Mouse (Mus musculus) neural tube, embryonic 12.5 days (tissue): ENCODE results near the gene Plekhd1. TPM values are rescaled to one million over a fixed set of nuclear protein-coding genes. Genes with fewer than 3 reads are reported as not detected.

Source experiments
- ATAC-seq: fragments of 200-750 bp; cut with Nextera tagmentation; 2 replicates; pipeline ENCODE4 v1.8.0; 2017; ENCODE audit warnings: low read depth, mild to moderate bottlenecking, moderate TSS enrichment, moderate library complexity; ENCODE audit not compliant: low FRiP score
- H3K27ac ChIP-seq: fragments of 300-500 bp; sonication (generic); 2 replicates; pipeline ENCODE4 v1.5.1; 2016
- H3K27me3 ChIP-seq: fragments of 300-500 bp; sonication (generic); replicated peaks from 2 replicates; pipeline ENCODE4 v1.6.1; 2016; ENCODE audit warnings: mild to moderate bottlenecking
- H3K36me3 ChIP-seq: fragments of 300-500 bp; sonication (generic); 2 replicates; pipeline ENCODE4 v1.6.1; 2016; ENCODE audit warnings: mild to moderate bottlenecking
- H3K4me1 ChIP-seq: fragments of 300-500 bp; sonication (generic); 2 replicates; pipeline ENCODE4 v1.6.1; 2016
- H3K4me2 ChIP-seq: fragments of 300-500 bp; sonication (generic); replicated peaks from 2 replicates; pipeline ENCODE4 v1.6.1; 2016; ENCODE audit warnings: mild to moderate bottlenecking
- H3K4me3 ChIP-seq: fragments of 300-500 bp; sonication (generic); 2 replicates; pipeline ENCODE4 v1.5.1; 2016
- H3K9ac ChIP-seq: fragments of 300-500 bp; sonication (generic); 2 replicates; pipeline ENCODE4 v1.6.1; 2016; ENCODE audit warnings: mild to moderate bottlenecking
- H3K9me3 ChIP-seq: fragments of 300-500 bp; sonication (generic); 2 replicates; pipeline ENCODE4 v1.6.1; 2016; ENCODE audit warnings: mild to moderate bottlenecking
- WGBS: fragments of 180-500 bp; shearing (Covaris S2); methylation state at CpG from one replicate; pipeline ENCODE4 v1.1.7; 2016; 5-methylcytosine and 5-hydroxymethylcytosine counted together
- polyA plus RNA-seq: library from polyadenylated mRNA; unstranded; fragments of >200 nt; fragmentation: Nextera tagmentation; extraction: Ambion mirVana; gene quantifications from 2 replicates; pipeline ENCODE4 v1.2.1, GENCODE M21; 2016

The Plekhd1 gene
- polyA plus RNA-seq, 1 experiment from 2014 or later: 5.6 TPM

GRCm38 (mm10) chr12:80736464-80737282, 44.3 kb downstream of the Plekhd1 start:
- H3K27ac ChIP-seq: peak overlapping the region; percentile 50; the same call in 1 of the 2 replicates
- H3K4me2 ChIP-seq: peak overlapping the region; percentile 37
- H3K4me3 ChIP-seq: no peak overlapping the region
- H3K4me1 ChIP-seq: peaks cover 22% of the 10 kb centered on the region
- peak; percentile 77 for ATAC-seq
- H3K36me3 ChIP-seq: no peaks in the 10 kb centered on the region
- 21% methylated on average over 13 of the region's 13 CpGs for WGBS
- H3K9ac ChIP-seq: no peak overlapping the region
- H3K9me3 ChIP-seq: no peaks in the 10 kb centered on the region
- peaks cover 8% of the 10 kb centered on the region; the same call in 1 of the 2 replicates for H3K27me3 ChIP-seq

- Histone ChIP-seq H3K4me1 (peaks cover 22% of the 10 kb centered on the region), H3K27me3 (peaks cover 8% of the 10 kb centered on the region; the same call in 1 of the 2 replicates), H3K27ac (peak overlapping the region; percentile 50; the same call in 1 of the 2 replicates), H3K9me3 (no peaks in the 10 kb centered on the region), H3K36me3 (no peaks in the 10 kb centered on the region), H3K9ac (no peak overlapping the region), H3K4me2 (peak overlapping the region; percentile 37), H3K4me3 (no peak overlapping the region)
- no peak for ATAC-seq
- WGBS: 72% methylated on average over 5 of the region's 5 CpGs
Observed at GRCm38 (mm10) chr12:80737283-80737600, 44.9 kb downstream of the Plekhd1 start.

GRCm38 (mm10) chr12:80739482-80739881, 47.1 kb downstream of the Plekhd1 start:
- Histone ChIP-seq H3K36me3 (no peaks in the 10 kb centered on the region), H3K4me3 (no peak overlapping the region), H3K4me2 (no peak overlapping the region), H3K4me1 (peaks cover 22% of the 10 kb centered on the region), H3K9me3 (no peaks in the 10 kb centered on the region), H3K9ac (no peak overlapping the region), H3K27me3 (peaks cover 8% of the 10 kb centered on the region; the same call in 1 of the 2 replicates), H3K27ac (no peak overlapping the region)
- ATAC-seq: no peak
- 33% methylated on average over 9 of the region's 9 CpGs for WGBS

GRCm38 (mm10) chr12:80744614-80745013, 52.2 kb downstream of the Plekhd1 start:
- H3K4me1 ChIP-seq: peaks cover 7% of the 10 kb centered on the region
- WGBS: 85% methylated on average over 1 of the region's 1 CpGs
- ATAC-seq: no peak
- no peaks in the 10 kb centered on the region for H3K36me3 ChIP-seq
- H3K4me3 ChIP-seq: no peak overlapping the region
- H3K27me3 ChIP-seq: peaks cover 8% of the 10 kb centered on the region; the same call in 1 of the 2 replicates
- no peak overlapping the region for H3K4me2 ChIP-seq
- H3K9me3 ChIP-seq: no peaks in the 10 kb centered on the region
- H3K9ac ChIP-seq: no peak overlapping the region
- no peak overlapping the region for H3K27ac ChIP-seq

- H3K9ac ChIP-seq: no peak overlapping the region
- no peak overlapping the region for H3K4me3 ChIP-seq
- H3K9me3 ChIP-seq: no peaks in the 10 kb centered on the region
- no peaks in the 10 kb centered on the region for H3K27me3 ChIP-seq
- 60% methylated on average over 8 of the region's 8 CpGs for WGBS
- ATAC-seq: no peak
- no peak overlapping the region for H3K4me2 ChIP-seq
- H3K4me1 ChIP-seq: peaks cover 7% of the 10 kb centered on the region
- no peak overlapping the region for H3K27ac ChIP-seq
- H3K36me3 ChIP-seq: no peaks in the 10 kb centered on the region
Observed at GRCm38 (mm10) chr12:80746031-80746813, 53.8 kb downstream of the Plekhd1 start.

- no peak overlapping the region for H3K27ac ChIP-seq
- ATAC-seq: no peak
- WGBS: 91% methylated on average over 6 of the region's 6 CpGs
- no peak overlapping the region for H3K9ac ChIP-seq
- 0 out of 2 replicates have a peak, but pooled peaks cover 5% of the 10 kb centered on the region for H3K9me3 ChIP-seq
- no peak overlapping the region for H3K4me2 ChIP-seq
- peaks cover 4% of the 10 kb centered on the region; the same call in 1 of the 2 replicates for H3K27me3 ChIP-seq
- no peak overlapping the region for H3K4me3 ChIP-seq
- peaks cover 33% of the 10 kb centered on the region for H3K36me3 ChIP-seq
- no peaks in the 10 kb centered on the region for H3K4me1 ChIP-seq
Observed at GRCm38 (mm10) chr12:80751556-80751955, 59.2 kb downstream of the Plekhd1 start.

GRCm38 (mm10) chr12:80757751-80758558, 65.6 kb downstream of the Plekhd1 start:
- WGBS: 3% methylated on average over 119 of the region's 122 CpGs
- H3K36me3 ChIP-seq: peaks cover 50% of the 10 kb centered on the region
- H3K27me3 ChIP-seq: peaks cover 27% of the 10 kb centered on the region
- H3K27ac ChIP-seq: 0 out of 2 replicates have a peak overlapping the region, but pooled peaks have one; percentile 37
- H3K4me2 ChIP-seq: peak overlapping the region; percentile 79
- peaks cover 26% of the 10 kb centered on the region for H3K4me1 ChIP-seq
- H3K4me3 ChIP-seq: peak overlapping the region; percentile 59
- peak overlapping the region; percentile 80 for H3K9ac ChIP-seq
- peak; percentile 51 for ATAC-seq
- H3K9me3 ChIP-seq: 0 out of 2 replicates have a peak, but pooled peaks cover 5% of the 10 kb centered on the region

GRCm38 (mm10) chr12:80758559-80759386, 66.4 kb downstream of the Plekhd1 start:
- peak; percentile 10 for ATAC-seq

GRCm38 (mm10) chr12:80759387-80759712, 67.0 kb downstream of the Plekhd1 start:
- Histone ChIP-seq H3K9me3 (0 out of 2 replicates have a peak, but pooled peaks cover 5% of the 10 kb centered on the region), H3K36me3 (peaks cover 40% of the 10 kb centered on the region), H3K27ac (peak overlapping the region; percentile 82), H3K4me1 (peaks cover 26% of the 10 kb centered on the region), H3K27me3 (peaks cover 27% of the 10 kb centered on the region), H3K4me2 (peak overlapping the region; percentile 79), H3K9ac (peak overlapping the region; percentile 80), H3K4me3 (peak overlapping the region; percentile 59)
- 5% methylated on average over 12 of the region's 13 CpGs for WGBS
- ATAC-seq: 0 out of 2 replicates have a peak, but pooled peaks have one; percentile 12

More at GRCm38 (mm10) chr12:80758559-80759386, 66.4 kb downstream of the Plekhd1 start:
- H3K36me3 ChIP-seq: peaks cover 46% of the 10 kb centered on the region
- peaks cover 27% of the 10 kb centered on the region for H3K27me3 ChIP-seq
- 0 out of 2 replicates have a peak, but pooled peaks cover 5% of the 10 kb centered on the region for H3K9me3 ChIP-seq
- peak overlapping the region; percentile 82 for H3K27ac ChIP-seq
- peak overlapping the region; percentile 59 for H3K4me3 ChIP-seq
- 11% methylated on average over 91 of the region's 92 CpGs for WGBS
- H3K4me1 ChIP-seq: peaks cover 26% of the 10 kb centered on the region
- peak overlapping the region; percentile 79 for H3K4me2 ChIP-seq
- H3K9ac ChIP-seq: peak overlapping the region; percentile 80

- Histone ChIP-seq H3K27ac (peak overlapping the region; percentile 82), H3K4me1 (peaks cover 26% of the 10 kb centered on the region), H3K4me2 (peak overlapping the region; percentile 79), H3K27me3 (peaks cover 27% of the 10 kb centered on the region), H3K36me3 (peaks cover 36% of the 10 kb centered on the region), H3K9me3 (0 out of 2 replicates have a peak, but pooled peaks cover 5% of the 10 kb centered on the region), H3K4me3 (peak overlapping the region; percentile 59), H3K9ac (peak overlapping the region; percentile 80)
- WGBS: 0% methylated on average over 22 of the region's 22 CpGs
- peak; percentile 42 for ATAC-seq
Observed at GRCm38 (mm10) chr12:80759713-80760395, 67.5 kb downstream of the Plekhd1 start.
